Mouse (Mus musculus) E14TG2a.4 (cell line): ENCODE results near the gene Stac3.

ENCODE experiments used
- CTCF ChIP-seq: conservative IDR thresholded peaks from 2 replicates; pipeline ENCODE4 v1.5.1; 2014; ENCODE audit warnings: low read length
- NANOG ChIP-seq: IDR thresholded peaks from 2 replicates; pipeline ENCODE4 v1.6.1; 2014; ENCODE audit warnings: borderline replicate concordance, low read length, mixed read lengths
- POU5F1 ChIP-seq: IDR thresholded peaks from 2 replicates; pipeline ENCODE4 v1.6.1; 2014; ENCODE audit warnings: low read length, borderline replicate concordance

- TF ChIP-seq CTCF (no peak), NANOG (no peak), POU5F1 (no peak)
Observed at GRCm38 (mm10) chr10:127516576-127517260, 15.2 kb downstream of the Stac3 start.
